Mouse (Mus musculus): ENCODE measurements at regions not wholly inside any gene's neighbourhood (a gene's known extent, or its start where the extent isn't known, plus 50 kb on each side); places are given as distances from the start of the nearest gene placed in this dataset.

DNA sequence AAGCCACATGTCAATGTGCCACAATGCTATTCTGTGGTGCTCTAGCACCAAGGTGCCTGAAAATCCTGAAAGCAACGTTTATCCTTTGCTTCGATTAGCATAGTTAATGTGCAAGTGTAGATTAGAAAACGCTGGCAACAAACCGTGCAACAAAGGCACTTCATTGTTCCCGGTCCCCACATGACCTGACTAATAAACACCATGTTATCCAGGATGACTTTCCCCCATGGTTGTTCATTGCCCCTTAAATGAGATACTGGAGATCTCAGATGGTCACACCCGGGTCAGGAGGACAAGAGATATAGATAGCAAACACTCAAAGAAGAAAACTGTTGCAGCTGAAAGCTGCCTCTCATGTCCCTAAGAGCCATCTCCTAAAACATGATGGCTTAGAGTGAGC lies 180.3 kb downstream of the Btg1 start:
- no peaks in the 10 kb centered on the region for H3K36me3 ChIP-seq (ENCODE audit: control insufficient read depth, insufficient read depth, low read length)
- H3K27me3 ChIP-seq (replicated peaks; ENCODE audit: control insufficient read depth, insufficient read depth, low read length): no peaks in the 10 kb centered on the region
- no peak overlapping the region for H3K4me3 ChIP-seq (ENCODE audit: low read length)
- H3K27ac ChIP-seq (ENCODE audit: low read depth, low read length): no peak overlapping the region
- H3K4me2 ChIP-seq (ENCODE audit: low read length): no peak overlapping the region
- ATAC-seq: no peak
- 0 out of 2 replicates have a peak, but pooled peaks cover 2% of the 10 kb centered on the region for H3K9me3 ChIP-seq (ENCODE audit: control insufficient read depth, low read length)
- H3K9ac ChIP-seq (ENCODE audit: low read depth, low read length): no peak overlapping the region
- WGBS: 77% methylated on average over 6 of the region's 6 CpGs
- no peaks in the 10 kb centered on the region for H3K4me1 ChIP-seq (ENCODE audit: control insufficient read depth, insufficient read depth, low read depth, low read length)

DNA sequence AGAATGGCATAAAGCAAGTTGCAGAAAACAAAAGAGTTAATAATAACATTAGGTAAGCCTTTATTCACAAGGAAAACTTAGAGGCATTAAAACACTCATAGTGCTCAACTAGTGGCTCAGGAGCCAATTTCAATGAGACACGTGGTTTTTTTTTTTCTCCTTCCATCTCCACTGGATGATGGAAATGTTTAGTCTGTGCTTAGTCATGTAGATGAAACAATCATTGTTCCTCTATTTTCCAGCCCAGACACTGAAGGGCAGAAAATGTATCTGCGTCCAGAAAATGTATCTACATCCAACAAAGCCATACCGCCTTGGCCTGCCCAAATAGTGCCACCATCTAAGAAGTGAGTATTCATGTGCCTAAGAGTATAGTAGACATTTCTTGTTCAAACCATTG lies 184.0 kb downstream of the Btg1 start:
- Histone ChIP-seq H3K27ac (ENCODE audit: low read depth, low read length) (no peak overlapping the region), H3K36me3 (ENCODE audit: control insufficient read depth, insufficient read depth, low read length) (no peaks in the 10 kb centered on the region), H3K9me3 (ENCODE audit: control insufficient read depth, low read length) (0 out of 2 replicates have a peak, but pooled peaks cover 2% of the 10 kb centered on the region), H3K9ac (ENCODE audit: low read depth, low read length) (no peak overlapping the region), H3K4me2 (ENCODE audit: low read length) (no peak overlapping the region), H3K4me3 (ENCODE audit: low read length) (no peak overlapping the region), H3K4me1 (ENCODE audit: control insufficient read depth, insufficient read depth, low read depth, low read length) (no peaks in the 10 kb centered on the region), H3K27me3 (replicated peaks; ENCODE audit: control insufficient read depth, insufficient read depth, low read length) (no peaks in the 10 kb centered on the region)
- WGBS: 85% methylated on average over 3 of the region's 3 CpGs
- ATAC-seq: no peak

DNA sequence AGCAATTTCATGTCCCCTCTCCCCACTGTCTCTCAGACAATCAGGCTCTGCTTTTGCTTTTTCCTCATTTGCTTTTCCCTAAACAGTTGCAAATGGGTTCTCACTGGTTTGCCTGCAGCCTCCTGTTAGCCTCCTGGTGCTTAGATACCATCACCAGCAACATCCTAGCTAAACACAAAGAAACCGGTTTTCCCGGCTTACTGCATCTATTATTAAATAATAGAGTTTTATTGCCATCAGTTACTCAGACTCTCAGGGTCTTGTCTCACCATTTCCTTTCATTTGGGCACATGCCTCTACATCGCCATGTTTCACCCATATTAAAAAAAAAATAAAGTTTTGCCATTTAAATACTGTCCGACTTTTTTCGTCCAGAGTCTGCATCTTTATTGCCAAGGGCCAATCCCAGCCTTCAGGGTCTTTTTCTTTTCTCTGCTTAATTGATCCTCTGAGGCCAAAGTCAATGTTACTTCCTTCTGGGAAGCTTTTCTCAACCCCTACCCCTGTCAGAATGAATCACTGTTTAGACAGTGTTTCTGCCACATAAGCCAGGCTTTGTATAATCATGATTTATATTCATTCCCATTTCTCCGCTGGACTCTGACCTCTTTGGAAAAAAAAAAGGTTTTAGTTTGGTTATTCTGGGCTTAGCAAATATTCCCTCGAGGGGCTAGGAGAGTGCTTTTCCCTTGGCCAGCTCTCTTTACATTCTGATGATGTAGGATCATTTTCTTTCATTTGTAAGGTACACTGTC lies 187.4 kb downstream of the Btg1 start:
- Histone ChIP-seq H3K4me1 (ENCODE audit: control insufficient read depth, insufficient read depth, low read depth, low read length) (no peaks in the 10 kb centered on the region), H3K36me3 (ENCODE audit: control insufficient read depth, insufficient read depth, low read length) (no peaks in the 10 kb centered on the region), H3K4me3 (ENCODE audit: low read length) (no peak overlapping the region), H3K27ac (ENCODE audit: low read depth, low read length) (no peak overlapping the region), H3K27me3 (replicated peaks; ENCODE audit: control insufficient read depth, insufficient read depth, low read length) (no peaks in the 10 kb centered on the region), H3K9ac (ENCODE audit: low read depth, low read length) (no peak overlapping the region), H3K9me3 (ENCODE audit: control insufficient read depth, low read length) (no peaks in the 10 kb centered on the region), H3K4me2 (ENCODE audit: low read length) (no peak overlapping the region)
- ATAC-seq: no peak
- 40% methylated on average over 7 of the region's 7 CpGs for WGBS

DNA sequence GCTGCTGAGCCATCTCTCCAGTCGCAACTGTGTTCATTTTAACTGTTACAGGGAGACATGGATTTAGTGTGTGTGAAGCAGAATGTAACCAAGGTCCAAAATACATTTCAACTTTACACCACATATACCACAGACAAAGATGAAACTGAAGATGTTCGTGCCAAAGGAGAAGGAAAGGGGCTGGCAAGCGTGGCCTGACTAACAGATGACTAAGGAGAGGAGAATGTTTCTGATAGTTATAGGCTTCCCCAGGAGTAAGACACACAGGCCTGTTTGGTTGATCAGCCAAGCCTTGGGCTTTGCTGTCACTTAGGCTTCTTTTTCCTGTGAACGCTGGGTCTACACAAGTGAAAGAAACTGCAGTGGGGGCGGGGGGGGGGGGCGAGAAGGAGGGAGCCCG lies 189.8 kb downstream of the Btg1 start:
- no peak overlapping the region for H3K4me2 ChIP-seq (ENCODE audit: low read length)

DNA sequence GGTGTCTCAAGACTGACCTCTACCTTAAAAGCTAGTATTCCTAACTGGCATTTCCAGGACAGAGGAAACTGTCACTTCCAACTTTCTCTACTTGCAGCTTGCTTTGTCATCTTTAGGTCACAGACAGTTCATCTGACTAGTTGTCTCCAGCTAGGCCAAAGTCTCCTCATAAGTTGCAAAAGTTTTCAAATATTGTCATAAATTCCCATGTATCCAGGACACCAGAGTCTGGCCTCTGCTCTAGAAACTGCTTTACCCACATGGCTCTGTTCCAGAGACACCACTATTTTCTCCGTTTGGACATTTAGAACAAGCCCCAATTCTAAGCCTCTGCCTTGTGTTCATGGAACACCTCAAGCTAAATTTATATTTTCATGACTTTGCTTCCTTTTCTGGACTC lies 205.0 kb downstream of the Btg1 start:
- H3K4me1 ChIP-seq (ENCODE audit: control insufficient read depth, insufficient read depth, low read depth, low read length): peaks cover 4% of the 10 kb centered on the region
- no peak for ATAC-seq
- H3K4me2 ChIP-seq (ENCODE audit: low read length): no peak overlapping the region
- H3K9ac ChIP-seq (ENCODE audit: low read depth, low read length): no peak overlapping the region
- no peaks in the 10 kb centered on the region for H3K27me3 ChIP-seq (replicated peaks; ENCODE audit: control insufficient read depth, insufficient read depth, low read length)
- 68% methylated on average over 1 of the region's 1 CpGs for WGBS
- H3K27ac ChIP-seq (ENCODE audit: low read depth, low read length): no peak overlapping the region
- H3K4me3 ChIP-seq (ENCODE audit: low read length): no peak overlapping the region
- no peaks in the 10 kb centered on the region for H3K36me3 ChIP-seq (ENCODE audit: control insufficient read depth, insufficient read depth, low read length)
- H3K9me3 ChIP-seq (ENCODE audit: control insufficient read depth, low read length): no peaks in the 10 kb centered on the region

More for the DNA sequence above, 189.8 kb downstream of the Btg1 start:
- ATAC-seq: no peak
- Histone ChIP-seq H3K4me1 (ENCODE audit: control insufficient read depth, insufficient read depth, low read depth, low read length) (no peaks in the 10 kb centered on the region), H3K27ac (ENCODE audit: low read depth, low read length) (no peak overlapping the region), H3K4me3 (ENCODE audit: low read length) (no peak overlapping the region), H3K9ac (ENCODE audit: low read depth, low read length) (no peak overlapping the region), H3K36me3 (ENCODE audit: control insufficient read depth, insufficient read depth, low read length) (no peaks in the 10 kb centered on the region), H3K27me3 (replicated peaks; ENCODE audit: control insufficient read depth, insufficient read depth, low read length) (no peaks in the 10 kb centered on the region), H3K9me3 (ENCODE audit: control insufficient read depth, low read length) (no peaks in the 10 kb centered on the region)
- WGBS: 74% methylated on average over 7 of the region's 7 CpGs

DNA sequence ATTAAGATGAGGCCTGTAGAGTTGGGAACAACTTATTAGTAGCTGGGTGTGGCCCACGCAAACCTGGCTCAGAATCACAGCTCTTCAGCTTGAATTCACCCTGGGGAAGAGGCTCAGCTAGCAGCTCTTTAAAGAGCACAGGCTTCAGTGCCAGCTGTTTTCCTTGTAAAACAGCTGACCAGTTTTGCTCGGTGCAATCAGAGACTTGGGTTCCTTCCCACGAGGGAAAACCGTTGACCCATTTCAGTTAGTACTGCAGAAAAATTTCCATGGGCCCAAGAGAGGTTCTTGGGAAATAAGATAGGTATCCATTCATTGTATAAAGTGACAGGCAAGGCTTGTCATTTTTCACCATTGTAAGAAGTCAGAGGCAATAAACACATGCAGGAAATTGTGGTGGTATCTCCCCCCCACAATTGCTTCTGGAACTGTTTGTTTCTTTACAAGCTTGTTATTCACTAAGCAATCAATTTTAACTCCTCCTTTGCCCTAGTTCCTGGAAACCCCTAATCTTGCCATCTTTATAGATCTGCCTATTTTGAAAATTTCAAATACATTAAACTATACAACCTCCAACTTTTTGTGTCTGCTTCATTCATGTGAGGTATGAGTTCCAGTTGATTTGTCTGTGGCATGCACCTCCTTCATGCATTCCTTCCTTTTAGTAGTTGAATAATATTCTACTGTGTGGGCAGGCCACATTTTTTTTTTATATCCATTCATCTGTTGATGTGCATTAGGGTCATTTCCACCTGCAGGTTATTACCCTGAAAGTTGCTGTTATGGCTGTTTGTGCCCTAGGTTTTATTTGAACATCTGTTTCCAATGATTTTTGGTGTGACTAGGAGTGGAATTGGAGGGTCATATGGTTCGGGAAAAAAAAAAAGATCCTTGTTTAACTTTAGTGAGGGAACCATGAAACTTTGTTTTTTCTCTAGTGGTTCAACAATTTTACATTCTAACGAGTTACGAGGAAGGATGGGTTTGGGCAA lies 205.8 kb downstream of the Btg1 start:
- H3K27me3 ChIP-seq (replicated peaks; ENCODE audit: control insufficient read depth, insufficient read depth, low read length): no peaks in the 10 kb centered on the region
- H3K4me2 ChIP-seq (ENCODE audit: low read length): no peak overlapping the region
- no peaks in the 10 kb centered on the region for H3K9me3 ChIP-seq (ENCODE audit: control insufficient read depth, low read length)
- H3K4me3 ChIP-seq (ENCODE audit: low read length): no peak overlapping the region
- 77% methylated on average over 7 of the region's 7 CpGs for WGBS
- peaks cover 4% of the 10 kb centered on the region for H3K4me1 ChIP-seq (ENCODE audit: control insufficient read depth, insufficient read depth, low read depth, low read length)
- no peak for ATAC-seq
- no peaks in the 10 kb centered on the region for H3K36me3 ChIP-seq (ENCODE audit: control insufficient read depth, insufficient read depth, low read length)
- no peak overlapping the region for H3K27ac ChIP-seq (ENCODE audit: low read depth, low read length)
- no peak overlapping the region for H3K9ac ChIP-seq (ENCODE audit: low read depth, low read length)

DNA sequence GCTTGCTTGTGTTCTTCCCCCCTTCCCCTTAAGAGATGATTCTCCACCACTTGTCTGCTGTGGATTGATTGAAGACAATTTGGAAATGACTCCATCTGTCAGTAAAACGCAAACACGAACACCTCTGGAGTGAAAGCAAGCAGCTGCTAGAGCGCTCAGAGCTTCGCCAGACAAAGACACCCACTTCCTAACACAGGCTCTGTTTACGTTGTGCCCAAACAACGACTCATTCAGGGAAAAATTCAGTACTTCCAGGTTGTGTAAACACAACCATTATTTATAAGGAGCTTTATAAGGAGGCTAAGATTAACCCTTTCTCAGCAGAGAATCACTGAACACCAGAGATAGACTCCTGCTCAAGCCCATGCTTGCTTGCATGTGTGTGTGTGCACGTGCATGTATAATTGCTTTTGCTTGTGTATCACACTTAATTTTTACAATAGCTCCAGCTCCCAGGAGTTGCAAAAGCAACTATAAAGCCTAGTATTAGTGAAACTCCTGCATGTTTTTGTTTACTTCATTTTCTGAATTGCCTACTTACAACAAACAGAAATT lies 209.5 kb downstream of the Btg1 start:
- no peaks in the 10 kb centered on the region for H3K36me3 ChIP-seq (ENCODE audit: control insufficient read depth, insufficient read depth, low read length)
- H3K27me3 ChIP-seq (replicated peaks; ENCODE audit: control insufficient read depth, insufficient read depth, low read length): no peaks in the 10 kb centered on the region
- ATAC-seq: 0 out of 2 replicates have a peak, but pooled peaks have one; percentile 61
- no peak overlapping the region; the same call in 1 of the 2 replicates for H3K27ac ChIP-seq (ENCODE audit: low read depth, low read length)
- peak overlapping the region; percentile 22; the same call in 1 of the 2 replicates for H3K9ac ChIP-seq (ENCODE audit: low read depth, low read length)
- 26% methylated on average over 7 of the region's 7 CpGs for WGBS
- peaks cover 4% of the 10 kb centered on the region for H3K4me1 ChIP-seq (ENCODE audit: control insufficient read depth, insufficient read depth, low read depth, low read length)
- peak overlapping the region; percentile 43 for H3K4me2 ChIP-seq (ENCODE audit: low read length)
- peak overlapping the region; percentile 11 for H3K4me3 ChIP-seq (ENCODE audit: low read length)
- H3K9me3 ChIP-seq (ENCODE audit: control insufficient read depth, low read length): no peaks in the 10 kb centered on the region

DNA sequence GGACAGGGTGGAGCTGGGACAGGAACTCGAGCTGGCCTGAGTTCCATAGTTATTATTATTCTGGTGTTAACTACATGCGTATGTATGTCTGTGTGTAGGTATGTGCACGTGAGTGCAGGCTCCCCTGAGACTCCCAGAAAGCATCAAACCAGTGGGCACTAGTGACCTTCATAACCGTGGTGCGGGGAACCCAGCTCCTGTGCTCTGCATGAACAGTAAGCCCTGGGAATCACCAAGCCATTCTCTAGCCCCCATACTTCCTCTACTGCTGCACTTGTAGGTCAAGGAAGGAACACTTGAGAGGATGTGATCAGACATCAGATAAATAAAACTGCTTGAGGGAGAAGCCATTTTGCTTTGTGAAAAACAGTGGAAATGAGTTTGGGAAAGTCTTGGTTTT lies 211.2 kb downstream of the Btg1 start:
- Histone ChIP-seq H3K4me2 (ENCODE audit: low read length) (no peak overlapping the region), H3K4me3 (ENCODE audit: low read length) (no peak overlapping the region), H3K27ac (ENCODE audit: low read depth, low read length) (no peak overlapping the region), H3K9ac (ENCODE audit: low read depth, low read length) (no peak overlapping the region), H3K27me3 (replicated peaks; ENCODE audit: control insufficient read depth, insufficient read depth, low read length) (no peaks in the 10 kb centered on the region), H3K4me1 (ENCODE audit: control insufficient read depth, insufficient read depth, low read depth, low read length) (peaks cover 4% of the 10 kb centered on the region), H3K36me3 (ENCODE audit: control insufficient read depth, insufficient read depth, low read length) (no peaks in the 10 kb centered on the region), H3K9me3 (ENCODE audit: control insufficient read depth, low read length) (no peaks in the 10 kb centered on the region)
- ATAC-seq: no peak
- 85% methylated on average over 5 of the region's 5 CpGs for whole genome bisulfite sequencing

All from hindbrain, embryonic 16.5 days (tissue).